Mouse (Mus musculus): ENCODE data around the gene Mb21d2. TPM values are rescaled to one million over a fixed set of nuclear protein-coding genes. Genes with fewer than 3 reads are reported as not detected.

Gene Mb21d2
- polyA plus RNA-seq, 1 experiment: not detected

GRCm38 (mm10) chr16:28813290-28813689, 116.2 kb downstream of the Mb21d2 start:
- Histone ChIP-seq H3K36me3 (replicated peaks; ENCODE audit: low read length) (no peaks in the 10 kb centered on the region), H3K9me3 (peaks cover 38% of the 10 kb centered on the region), H3K4me1 (no peaks in the 10 kb centered on the region), H3K4me3 (replicated peaks) (no peak overlapping the region), H3K27me3 (replicated peaks) (no peaks in the 10 kb centered on the region)
- TF ChIP-seq GATA1 (IDR thresholded peaks at IDR 0.05; ENCODE audit: borderline replicate concordance, low read length) (no peak), FLI1 (IDR thresholded peaks at IDR 0.05; ENCODE audit: low read length) (no peak)

GRCm38 (mm10) chr16:28809089-28809488, 120.4 kb downstream of the Mb21d2 start:
- Histone ChIP-seq H3K36me3 (replicated peaks; ENCODE audit: low read length) (no peaks in the 10 kb centered on the region), H3K4me1 (no peaks in the 10 kb centered on the region)

GRCm38 (mm10) chr16:28793115-28793514, 136.4 kb downstream of the Mb21d2 start:
- Histone ChIP-seq H3K9me3 (no peaks in the 10 kb centered on the region), H3K4me1 (no peaks in the 10 kb centered on the region), H3K36me3 (replicated peaks; ENCODE audit: low read length) (no peaks in the 10 kb centered on the region), H3K27me3 (replicated peaks) (no peaks in the 10 kb centered on the region), H3K4me3 (replicated peaks) (no peak overlapping the region)
- no peak for TF ChIP-seq FLI1 (IDR thresholded peaks at IDR 0.05; ENCODE audit: low read length)
- no peak for TF ChIP-seq GATA1 (IDR thresholded peaks at IDR 0.05; ENCODE audit: borderline replicate concordance, low read length)

More at GRCm38 (mm10) chr16:28809089-28809488, 120.4 kb downstream of the Mb21d2 start:
- peaks cover 18% of the 10 kb centered on the region for H3K9me3 ChIP-seq
- no peaks in the 10 kb centered on the region for H3K27me3 ChIP-seq (replicated peaks)
- H3K4me3 ChIP-seq (replicated peaks): no peak overlapping the region
- TF ChIP-seq FLI1 (IDR thresholded peaks at IDR 0.05; ENCODE audit: low read length) (no peak), GATA1 (IDR thresholded peaks at IDR 0.05; ENCODE audit: borderline replicate concordance, low read length) (no peak)

Other genes with a start within 250 kb of the Mb21d2 start
- not detected in 2 replicates for gene Fgf12, start 176.6 kb downstream of the Mb21d2 start, polyA plus RNA-seq (2012; ENCODE audit: insufficient read depth, low replicate concordance)